Mouse (Mus musculus): ENCODE data around the gene Bbip1. TPM values are rescaled to one million over a fixed set of nuclear protein-coding genes. Genes with fewer than 3 reads are reported as not detected.

The Bbip1 gene
- total and polyA plus RNA-seq, 3 experiments, result 71.3 to 75.9 TPM; not detected in 1

DNA sequence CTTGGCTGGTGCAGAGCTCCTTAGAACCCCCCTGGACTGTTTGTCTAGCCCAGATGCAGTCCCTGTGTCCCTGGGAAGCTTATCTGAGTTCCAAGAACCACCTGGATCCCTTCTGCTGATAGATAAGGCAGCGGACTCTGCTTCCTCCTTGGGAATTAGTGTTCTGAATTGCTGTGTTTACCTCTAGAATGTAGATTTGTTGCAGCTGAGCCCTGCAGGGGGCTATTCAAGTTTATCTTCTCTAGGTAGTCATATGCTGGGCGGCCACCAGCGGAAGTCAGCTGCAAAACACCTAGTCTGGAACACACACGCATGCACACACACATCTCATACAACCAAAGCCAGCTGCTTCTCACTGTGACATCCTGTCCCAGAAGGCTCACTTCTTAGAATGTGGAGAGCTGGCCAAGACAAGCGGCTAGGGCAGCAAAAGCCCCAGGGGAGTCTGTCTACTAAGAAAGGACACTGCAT is 53.6 kb downstream of the Bbip1 start (continued):
- TF ChIP-seq USF1 (IDR thresholded peaks at IDR 0.05; ENCODE audit: low read depth, low read length), result peak; percentile 44; the same call in 1 of the 2 replicates
- peak; percentile 100 for TF ChIP-seq ETS1 (IDR thresholded peaks at IDR 0.05; ENCODE audit: low read depth, low read length)
- no peak for TF ChIP-seq CHD2 (IDR thresholded peaks at IDR 0.05; ENCODE audit: low read length)
- TF ChIP-seq POLR2A (IDR thresholded peaks at IDR 0.05; ENCODE audit: control insufficient read depth in 1 of 2, insufficient read depth in 1 of 2, low read depth in 1 of 2, low read length in 2 of 2, poor library complexity in 1 of 2), result no peak
- peak; percentile 97 for TF ChIP-seq GATA1 (IDR thresholded peaks at IDR 0.05; ENCODE audit: low read depth, low read length)
- peak; percentile 94 for TF ChIP-seq SIN3A (IDR thresholded peaks at IDR 0.05; ENCODE audit: low read length)
- TF ChIP-seq ZC3H11A (IDR thresholded peaks at IDR 0.05; ENCODE audit: low read depth, low read length), result no peak
- TF ChIP-seq MAZ (IDR thresholded peaks at IDR 0.05; ENCODE audit: low read depth, low read length), result 0 out of 2 replicates have a peak, but pooled peaks have one; percentile 39
- no peak for TF ChIP-seq UBTF (IDR thresholded peaks at IDR 0.05; ENCODE audit: borderline replicate concordance, insufficient read depth, low read depth, low read length)
- TF ChIP-seq NELFE (IDR thresholded peaks at IDR 0.05; ENCODE audit: low read depth, low read length), result no peak
- peak; percentile 58; the same call in 1 of the 2 replicates for TF ChIP-seq HCFC1 (IDR thresholded peaks at IDR 0.05; ENCODE audit: low read depth, low read length)
- 0 out of 2 replicates have a peak, but pooled peaks have one; percentile 61 for TF ChIP-seq ZMIZ1 (IDR thresholded peaks at IDR 0.05; ENCODE audit: low read depth, low read length)

DNA sequence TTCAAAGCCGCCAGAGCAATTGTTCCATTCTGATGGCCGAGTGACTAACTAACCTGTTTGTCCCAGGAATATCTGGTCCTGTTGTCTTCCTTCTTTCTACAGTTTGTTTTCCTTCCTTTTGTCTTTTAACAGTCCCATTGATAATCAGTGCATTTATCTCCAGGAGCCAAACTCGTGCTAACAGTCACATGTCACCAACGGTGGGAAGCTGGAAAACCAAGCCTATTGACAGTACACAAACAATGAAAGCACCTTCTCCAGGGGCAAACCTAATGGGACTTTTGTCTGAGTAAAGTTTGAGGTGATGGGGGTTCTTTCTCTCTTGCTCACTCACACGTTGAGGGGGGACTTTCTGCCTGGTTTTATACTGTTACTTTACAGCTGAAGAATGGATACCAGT is 54.2 kb downstream of the Bbip1 start:
- Histone ChIP-seq H3K27me3 (ENCODE audit: control insufficient read depth in 1 of 2, insufficient read depth in 2 of 2, low read length in 2 of 2) (no peaks in the 10 kb centered on the region), H3K79me2 (ENCODE audit: control insufficient read depth, insufficient read depth, low read length, poor library complexity) (no peaks in the 10 kb centered on the region), H3K9me3 (replicated peaks; ENCODE audit: insufficient read depth, low read length) (no peaks in the 10 kb centered on the region), H3K9ac (ENCODE audit: control insufficient read depth, low read depth, low read length, poor library complexity, severe bottlenecking) (peak overlapping the region; percentile 4), H3K4me1 (ENCODE audit: control insufficient read depth in 1 of 2, insufficient read depth in 2 of 2, low read length in 2 of 2) (peaks cover 57 to 76% of the 10 kb centered on the region in 2 experiments), H3K27ac (ENCODE audit: control insufficient read depth, low read depth, low read length) (peak overlapping the region; percentile 69), H3K36me3 (ENCODE audit: control insufficient read depth in 1 of 2, insufficient read depth in 2 of 2, low read length in 2 of 2) (peaks cover 0 to 78% of the 10 kb centered on the region in 2 experiments; a peak in 2 of 4 replicates), H3K4me3 (ENCODE audit: control insufficient read depth in 1 of 2, insufficient read depth in 1 of 2, low read depth in 2 of 2, low read length in 2 of 2) (no peak overlapping the region)
- TF ChIP-seq BHLHE40 (IDR thresholded peaks at IDR 0.05; ENCODE audit: borderline replicate concordance, low read depth, low read length), result peak; percentile 86
- TF ChIP-seq CHD1 (IDR thresholded peaks at IDR 0.05; ENCODE audit: low read depth, low read length), result peak; percentile 64
- TF ChIP-seq USF1 (IDR thresholded peaks at IDR 0.05; ENCODE audit: low read depth, low read length), result peak; percentile 76
- TF ChIP-seq EP300 (IDR thresholded peaks at IDR 0.05; ENCODE audit: low read depth in 1 of 2, low read length in 2 of 2), result peak in 1 of 2 experiments; percentile 64; a peak in 1 of 4 replicates
- TF ChIP-seq NRF1 (IDR thresholded peaks at IDR 0.05; ENCODE audit: insufficient read depth, low read depth, low read length, poor library complexity, severe bottlenecking), result no peak
- no peak for TF ChIP-seq MEF2A (IDR thresholded peaks at IDR 0.05; ENCODE audit: extremely low read depth, insufficient replicate concordance, low read depth, low read length, poor library complexity, severe bottlenecking)
- no peak for TF ChIP-seq NELFE (IDR thresholded peaks at IDR 0.05; ENCODE audit: low read depth, low read length)
- TF ChIP-seq POLR2AphosphoS2 (IDR thresholded peaks at IDR 0.05; ENCODE audit: low read length), result no peak
- peak; percentile 49; the same call in 1 of the 2 replicates for TF ChIP-seq MYB (IDR thresholded peaks at IDR 0.05; ENCODE audit: low read depth, low read length)
- no peak for TF ChIP-seq SIN3A (IDR thresholded peaks at IDR 0.05; ENCODE audit: low read length)
- peak; percentile 18; the same call in 1 of the 2 replicates for TF ChIP-seq TCF12 (IDR thresholded peaks at IDR 0.05; ENCODE audit: low read depth, low read length)
- peak; percentile 54; the same call in 1 of the 2 replicates for TF ChIP-seq ETS1 (IDR thresholded peaks at IDR 0.05; ENCODE audit: low read depth, low read length)
- no peak for DNase-seq (ENCODE audit: low read depth, low spot score)

Measured in MEL (cell line).